Mouse (Mus musculus) ES-E14 (cell line): Measurements from ENCODE around the gene Ptprg. TPM values are rescaled to one million over a fixed set of nuclear protein-coding genes. Genes with fewer than 3 reads are reported as not detected.

Experiments used
- DNase-seq: peaks from one replicate; pipeline ENCODE4 v3.0.0-alpha.2; 2013; ENCODE audit warnings: low read depth, low spot score
- H3K27ac ChIP-seq: 2 replicates; pipeline ENCODE4 v1.5.1; 2012; ENCODE audit warnings: low read depth, mild to moderate bottlenecking, low read length, moderate library complexity, mixed read lengths; ENCODE audit not compliant: poor library complexity, insufficient read depth, severe bottlenecking
- H3K36me3 ChIP-seq: 2 replicates; pipeline ENCODE4 v1.6.1; 2012; ENCODE audit warnings: mild to moderate bottlenecking, low read length, moderate library complexity, mixed read lengths; ENCODE audit not compliant: control insufficient read depth, poor library complexity, insufficient read depth, severe bottlenecking
- H3K4me1 ChIP-seq, 2 experiments: fragments of 150-350 bp in 1 of 2; sonication (generic) in 1 of 2; 2 replicates each; pipeline ENCODE4 v1.6.1; 2012; ENCODE audit warnings: low read length in 2 of 2, mild to moderate bottlenecking in 1 of 2, mixed read lengths in 1 of 2; ENCODE audit not compliant: control insufficient read depth in 2 of 2, insufficient read depth in 2 of 2, poor library complexity in 1 of 2
- H3K4me3 ChIP-seq, 2 experiments: fragments of 150-350 bp in 1 of 2; sonication (generic) in 1 of 2; 2 replicates each; pipeline ENCODE4 v1.5.1; 2012; ENCODE audit warnings: low read length in 2 of 2, low read depth in 1 of 2, mild to moderate bottlenecking in 1 of 2, mixed read lengths in 1 of 2; ENCODE audit not compliant: insufficient read depth in 1 of 2, poor library complexity in 1 of 2, severe bottlenecking in 1 of 2
- H3K9ac ChIP-seq: 2 replicates; pipeline ENCODE4 v1.6.1; 2012; ENCODE audit warnings: low read depth, mild to moderate bottlenecking, low read length, mixed read lengths; ENCODE audit not compliant: poor library complexity, insufficient read depth, severe bottlenecking
- H3K9me3 ChIP-seq: fragments of 150-350 bp; sonication (generic); 2 replicates; pipeline ENCODE4 v1.6.1; 2012; ENCODE audit warnings: low read depth, mild to moderate bottlenecking, low read length; ENCODE audit not compliant: control insufficient read depth, insufficient read depth
- CHD2 ChIP-seq: IDR thresholded peaks from 2 replicates; pipeline ENCODE4 v1.6.1; 2014; ENCODE audit warnings: mild to moderate bottlenecking, low read depth, low read length, inconsistent platforms
- HCFC1 ChIP-seq: IDR thresholded peaks from 2 replicates; pipeline ENCODE4 v1.6.1; 2012; ENCODE audit warnings: low read length, inconsistent platforms, borderline replicate concordance; ENCODE audit not compliant: insufficient read depth
- MAFK ChIP-seq: IDR thresholded peaks from 2 replicates; pipeline ENCODE4 v1.6.1; 2014; ENCODE audit warnings: mild to moderate bottlenecking, low read depth, low read length, inconsistent platforms; ENCODE audit not compliant: insufficient read depth
- ZC3H11A ChIP-seq: IDR thresholded peaks from 2 replicates; pipeline ENCODE4 v1.6.1; 2012; ENCODE audit warnings: low read depth, mild to moderate bottlenecking, inconsistent platforms, low read length, borderline replicate concordance
- ZNF384 ChIP-seq: IDR thresholded peaks from 2 replicates; pipeline ENCODE4 v1.6.1; 2012; ENCODE audit warnings: low read depth, low read length, inconsistent platforms
- in situ Hi-C, 2 experiments: fragments of 600-800 bp; cut with MboI; formaldehyde crosslinking; loops; one replicate each; pipeline ENCODE4 v1.15.1; 2025; ENCODE audit warnings: low sequenced_read_pairs in 2 of 2, inconsistent platforms in 1 of 2; ENCODE audit not compliant: unreplicated experiment in 2 of 2
- total RNA-seq: library from RNA; depleted of rRNA; stranded (reverse); fragments of 300-350 nt; gene quantifications from 2 replicates; pipeline ENCODE4 v1.2.3, GENCODE M21; 2012

Gene Ptprg
- total RNA-seq, 1 experiment = 59.8 TPM

DNA sequence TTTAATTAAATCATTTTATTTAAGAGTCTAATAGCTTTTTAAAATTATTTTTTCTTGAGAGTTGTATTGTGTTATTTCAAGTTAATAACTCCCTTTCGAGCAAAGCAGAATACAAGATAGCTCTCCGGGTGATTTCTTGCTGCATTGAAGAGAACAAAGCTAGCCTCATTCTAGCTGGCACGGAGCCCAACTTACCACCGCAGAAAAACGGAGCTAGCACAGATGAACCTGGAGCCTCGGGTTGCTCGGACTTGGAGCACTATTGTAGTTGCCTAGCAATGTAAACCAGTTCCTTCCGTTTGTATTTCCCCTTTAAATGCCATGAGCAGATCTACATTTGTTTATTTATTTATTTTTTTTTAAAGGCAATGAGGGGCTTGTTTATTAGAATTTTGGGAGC, 156.5 kb downstream of the Ptprg start:
- Histone ChIP-seq H3K36me3 (no peaks in the 10 kb centered on the region), H3K4me3 (no peak overlapping the region), H3K9me3 (no peaks in the 10 kb centered on the region), H3K9ac (no peak overlapping the region), H3K27ac (no peak overlapping the region), H3K4me1 (peaks cover 3 to 4% of the 10 kb centered on the region in 2 experiments; a peak in 3 of 4 replicates)
- DNase-seq = no peak
- TF ChIP-seq CHD2 = no peak
- TF ChIP-seq MAFK = no peak
- no peak for TF ChIP-seq ZNF384
- no peak for TF ChIP-seq ZC3H11A
- TF ChIP-seq HCFC1 = no peak
- in situ Hi-C loops = no loop called here

DNA sequence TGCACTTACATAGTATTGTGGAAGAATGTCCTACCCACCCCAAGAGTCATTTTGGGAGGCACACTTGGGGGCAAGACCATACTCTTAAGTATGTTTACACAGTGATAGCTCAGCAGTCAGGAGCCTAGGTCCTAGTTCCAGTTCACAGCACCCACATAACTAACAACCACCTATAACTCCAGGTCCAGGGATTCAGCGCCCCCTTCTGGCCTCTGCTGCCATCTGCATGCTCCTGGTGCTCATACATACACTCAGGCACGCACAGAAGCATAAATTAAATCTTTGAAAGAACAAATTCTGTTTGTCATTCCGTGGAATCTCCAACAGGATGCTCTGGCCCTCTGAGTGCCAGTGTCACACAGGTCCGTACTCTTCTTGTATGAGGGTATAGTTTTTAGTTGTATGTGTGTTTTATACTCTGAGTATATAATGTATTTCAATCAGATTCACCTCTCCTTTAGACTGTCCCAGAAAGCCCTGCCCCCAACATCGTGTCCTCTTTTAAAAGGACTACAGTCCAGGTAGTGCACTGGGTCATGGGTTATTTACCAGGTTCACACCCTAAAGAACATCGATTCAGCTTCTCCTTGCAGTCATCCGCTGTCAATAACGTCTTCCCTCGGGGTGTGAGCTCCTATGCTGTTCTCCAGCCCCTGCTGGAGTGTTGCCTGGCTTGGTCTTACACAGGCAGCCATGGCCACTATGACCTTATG, 157.2 kb downstream of the Ptprg start:
- no peak for DNase-seq
- Histone ChIP-seq H3K4me1 (0 out of 4 replicates have a peak, but pooled peaks cover 0 to 3% of the 10 kb centered on the region in 2 experiments), H3K9me3 (no peaks in the 10 kb centered on the region), H3K27ac (no peak overlapping the region), H3K4me3 (no peak overlapping the region), H3K36me3 (no peaks in the 10 kb centered on the region), H3K9ac (no peak overlapping the region)
- in situ Hi-C loops = no loop called here
- TF ChIP-seq CHD2 = no peak
- 0 out of 2 replicates have a peak, but pooled peaks have one; percentile 5 for TF ChIP-seq ZC3H11A

DNA sequence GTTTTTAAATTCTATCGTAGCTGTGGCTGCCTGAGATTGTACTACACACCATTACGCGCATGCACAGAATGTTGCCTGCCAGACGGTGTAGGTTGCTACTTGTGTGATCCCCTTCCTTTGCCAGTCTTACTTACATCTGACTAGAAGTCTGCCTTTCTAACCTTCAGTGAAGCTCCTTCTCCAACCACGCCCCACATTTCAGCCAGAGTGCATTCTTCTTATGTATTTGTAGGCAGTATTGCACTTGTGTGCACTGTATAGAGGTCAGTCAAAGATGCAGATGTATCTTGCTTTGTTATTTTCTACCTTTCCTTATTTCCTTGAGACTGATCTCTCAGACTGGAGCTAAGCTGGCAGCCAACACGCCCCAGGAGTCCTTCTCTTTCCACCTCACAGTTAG, 158.8 kb downstream of the Ptprg start:
- DNase-seq = peak; percentile 15
- in situ Hi-C loops = no loop called here
- H3K4me3 ChIP-seq = no peak overlapping the region
- H3K27ac ChIP-seq = no peak overlapping the region
- H3K4me1 ChIP-seq = 0 out of 4 replicates have a peak, but pooled peaks cover 0 to 3% of the 10 kb centered on the region in 2 experiments
- no peaks in the 10 kb centered on the region for H3K9me3 ChIP-seq
- TF ChIP-seq ZNF384 (no peak), CHD2 (no peak), MAFK (no peak)
- no peaks in the 10 kb centered on the region for H3K36me3 ChIP-seq
- no peak overlapping the region for H3K9ac ChIP-seq

DNA sequence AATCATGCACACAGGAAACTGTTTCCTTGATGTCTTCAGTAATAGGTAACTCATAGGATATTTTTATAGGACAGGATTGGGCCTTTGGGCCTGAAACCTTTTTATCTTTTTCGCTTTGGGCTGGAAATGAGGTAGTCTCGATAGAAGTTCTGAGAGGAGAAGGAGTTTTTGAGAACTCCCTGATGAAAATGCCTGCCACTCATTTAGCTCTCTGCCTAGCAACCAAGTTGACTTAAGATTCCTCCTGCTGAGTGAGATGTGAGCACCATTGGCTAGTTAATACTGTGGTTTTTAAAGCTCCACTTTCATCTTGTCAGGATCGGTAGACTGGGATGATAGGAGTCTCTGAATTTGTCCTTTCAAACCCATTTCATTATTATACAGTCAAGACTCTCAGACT, 162.9 kb downstream of the Ptprg start:
- H3K9me3 ChIP-seq = no peaks in the 10 kb centered on the region
- in situ Hi-C loops = no loop called here
- no peak overlapping the region for H3K27ac ChIP-seq
- H3K4me1 ChIP-seq = 0 out of 4 replicates have a peak, but pooled peaks cover 0 to 2% of the 10 kb centered on the region in 2 experiments
- no peak overlapping the region for H3K9ac ChIP-seq
- DNase-seq = no peak
- no peak for TF ChIP-seq CHD2
- no peak for TF ChIP-seq MAFK
- no peak for TF ChIP-seq ZNF384
- TF ChIP-seq ZC3H11A = no peak
- TF ChIP-seq HCFC1 = no peak
- no peaks in the 10 kb centered on the region for H3K36me3 ChIP-seq
- H3K4me3 ChIP-seq = no peak overlapping the region

DNA sequence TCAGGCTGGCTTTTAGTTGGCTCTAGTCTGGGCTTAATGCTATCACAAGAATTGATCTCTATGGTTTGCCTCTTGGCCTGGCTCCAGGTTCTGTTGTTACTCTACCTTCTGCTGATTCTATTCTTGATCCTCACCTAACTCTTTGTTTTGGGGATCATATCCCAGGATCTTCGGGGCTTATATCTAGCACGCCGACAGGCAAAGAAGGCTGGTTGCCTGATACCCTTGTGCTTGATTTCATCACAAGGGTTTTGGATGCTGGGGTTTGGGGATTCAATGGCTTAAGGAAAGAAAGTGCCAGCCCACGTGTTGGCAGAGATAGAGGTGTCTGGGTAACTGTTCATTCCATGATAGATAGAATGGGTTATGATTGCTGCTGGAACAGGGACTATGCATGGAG, 164.9 kb downstream of the Ptprg start:
- no peaks in the 10 kb centered on the region for H3K4me1 ChIP-seq
- no peak overlapping the region for H3K27ac ChIP-seq

More for the DNA sequence above, 164.9 kb downstream of the Ptprg start:
- no peak for DNase-seq
- in situ Hi-C loops = no loop called here
- no peak overlapping the region for H3K9ac ChIP-seq
- TF ChIP-seq MAFK = no peak
- no peak for TF ChIP-seq HCFC1
- TF ChIP-seq CHD2 = no peak
- TF ChIP-seq ZC3H11A = no peak
- TF ChIP-seq ZNF384 = no peak
- H3K4me3 ChIP-seq = no peak overlapping the region
- no peaks in the 10 kb centered on the region for H3K9me3 ChIP-seq
- no peaks in the 10 kb centered on the region for H3K36me3 ChIP-seq
